Mouse (Mus musculus) thymus, postnatal 10 days (tissue): Measurements from ENCODE around the gene Ano2.

Experiments
- DNase-seq, 2 experiments: peaks; one replicate each; pipeline ENCODE4 v3.0.0; 2021; ENCODE audit warnings: low spot score in 2 of 2

Ano2 gene

GRCm38 (mm10) chr6:125743203-125744100, 53.2 kb downstream of the Ano2 start:
- DNase-seq = no peak

DNA sequence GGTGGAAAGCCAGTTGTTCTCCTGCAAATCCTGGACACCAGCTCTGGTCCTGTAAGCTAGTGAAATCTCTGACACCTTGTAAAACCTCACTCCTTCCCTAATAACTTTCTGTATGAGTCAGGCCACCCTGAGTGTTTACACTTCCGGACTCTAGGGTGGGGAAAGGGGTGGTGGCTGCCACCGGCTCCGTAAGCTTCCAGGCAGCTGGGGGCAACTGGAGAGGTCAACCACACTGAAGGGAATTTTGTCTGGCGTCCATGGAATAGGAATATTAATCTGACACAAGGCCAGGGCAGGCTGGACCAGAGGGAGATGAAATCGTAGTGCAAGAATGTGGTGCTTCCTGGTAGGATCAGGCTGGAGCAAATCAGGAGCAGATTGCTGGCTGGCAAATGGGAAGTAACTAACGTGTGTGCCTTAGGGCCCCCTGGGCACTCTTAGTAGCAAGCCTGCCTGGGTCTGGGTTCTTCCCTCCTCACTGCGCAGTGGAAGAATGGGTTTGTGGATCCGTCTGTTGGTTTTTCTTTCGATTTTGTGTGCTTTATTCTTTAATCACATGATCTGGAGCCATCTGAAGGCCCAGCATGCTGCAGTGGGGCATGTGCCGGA, 57.2 kb downstream of the Ano2 start:
- no peak for DNase-seq

GRCm38 (mm10) chr6:125748646-125749045, 58.4 kb downstream of the Ano2 start:
- no peak for DNase-seq

DNA sequence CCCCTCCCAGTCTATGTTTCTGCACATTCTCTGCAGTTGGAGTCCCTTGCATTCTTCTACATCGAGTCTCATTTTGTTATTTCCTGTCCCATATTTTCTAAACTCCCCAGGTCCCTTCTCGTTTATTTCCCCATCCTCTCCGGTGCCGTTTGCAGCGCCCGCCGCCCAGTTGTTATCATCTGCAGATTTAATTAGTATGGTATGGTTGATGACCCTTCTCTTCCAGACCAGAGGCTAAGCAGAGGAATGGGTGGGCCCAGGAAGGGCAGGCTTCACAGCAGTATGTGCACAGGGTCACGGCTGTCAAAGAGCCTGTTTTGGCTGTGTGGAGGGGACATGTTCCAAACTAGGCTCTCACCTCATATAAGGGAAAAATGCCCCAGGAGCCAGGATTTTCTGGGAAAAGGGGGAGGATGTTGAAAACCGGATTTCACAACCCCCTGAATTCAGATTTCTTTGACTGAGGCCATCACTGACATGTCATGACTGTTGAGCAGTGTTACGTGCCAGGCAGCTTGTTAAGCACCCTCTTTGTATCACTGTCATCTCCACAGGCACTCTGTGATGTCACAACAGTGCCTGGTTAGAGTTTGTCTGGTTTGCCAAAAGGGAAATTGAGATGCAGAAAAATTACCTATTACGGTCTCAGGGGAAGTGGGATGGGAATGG, 72.8 kb downstream of the Ano2 start:
- no peak for DNase-seq

- DNase-seq = no peak
Observed at GRCm38 (mm10) chr6:125773256-125773655, 83.0 kb downstream of the Ano2 start.

DNA sequence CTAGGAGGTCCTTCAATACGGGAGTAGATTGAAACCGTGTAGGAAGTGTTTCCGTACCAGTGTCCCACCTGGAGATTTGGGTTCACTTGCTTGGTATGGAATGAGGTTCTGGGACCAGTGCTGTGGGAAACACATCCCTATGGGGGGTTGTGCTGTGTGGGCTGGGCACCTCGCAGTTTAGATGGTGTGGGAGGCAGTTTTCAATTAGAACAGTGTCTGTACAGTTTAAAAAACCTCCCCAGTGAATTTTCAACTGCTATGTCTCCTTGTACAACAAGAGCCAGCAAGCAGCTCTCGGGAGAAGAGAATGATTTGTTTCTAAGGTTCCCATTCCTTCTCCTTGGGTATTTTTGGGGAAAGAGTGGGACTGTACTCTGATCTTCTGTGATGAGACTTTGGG, 86.1 kb downstream of the Ano2 start:
- no peak for DNase-seq

- no peak for DNase-seq
Observed at GRCm38 (mm10) chr6:125802954-125803353, 112.7 kb downstream of the Ano2 start.

GRCm38 (mm10) chr6:125803364-125804011, 113.3 kb downstream of the Ano2 start:
- DNase-seq = no peak

- no peak for DNase-seq
Observed at GRCm38 (mm10) chr6:125808996-125809649, 118.9 kb downstream of the Ano2 start.

GRCm38 (mm10) chr6:125811395-125811794, 121.2 kb downstream of the Ano2 start:
- DNase-seq = no peak

GRCm38 (mm10) chr6:125838121-125838520, 147.9 kb downstream of the Ano2 start:
- no peak for DNase-seq

GRCm38 (mm10) chr6:125841284-125841683, 151.1 kb downstream of the Ano2 start:
- no peak for DNase-seq

- no peak for DNase-seq
Observed at GRCm38 (mm10) chr6:125851196-125851595, 161.0 kb downstream of the Ano2 start.

- DNase-seq = no peak
Observed at GRCm38 (mm10) chr6:125858294-125858693, 168.1 kb downstream of the Ano2 start.

- no peak for DNase-seq
Observed at GRCm38 (mm10) chr6:125868516-125868915, 178.3 kb downstream of the Ano2 start.

GRCm38 (mm10) chr6:125871482-125871881, 181.3 kb downstream of the Ano2 start:
- no peak for DNase-seq

GRCm38 (mm10) chr6:125874742-125875141, 184.5 kb downstream of the Ano2 start:
- no peak for DNase-seq

DNA sequence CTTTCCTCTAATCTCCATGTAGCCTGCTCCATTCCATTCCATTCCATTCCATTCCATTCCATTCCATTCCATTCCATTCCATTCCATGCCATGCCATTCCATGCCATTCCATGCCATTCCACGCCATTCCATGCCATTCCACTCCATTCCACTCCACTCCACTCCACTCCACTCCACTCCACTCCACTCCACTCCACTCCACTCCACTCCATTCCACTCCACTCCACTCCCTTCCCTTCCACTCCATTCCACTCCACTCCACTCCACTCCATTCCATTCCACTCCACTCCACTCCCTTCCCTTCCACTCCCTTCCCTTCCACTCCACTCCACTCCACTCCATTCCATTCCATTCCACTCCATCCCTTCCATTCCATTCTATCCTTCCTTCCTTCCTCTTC, 186.7 kb downstream of the Ano2 start:
- no peak for DNase-seq

- no peak for DNase-seq
Observed at GRCm38 (mm10) chr6:125878671-125879070, 188.5 kb downstream of the Ano2 start.

GRCm38 (mm10) chr6:125879306-125879705, 189.1 kb downstream of the Ano2 start:
- no peak for DNase-seq

- DNase-seq = no peak
Observed at GRCm38 (mm10) chr6:125888596-125888995, 198.4 kb downstream of the Ano2 start.

- DNase-seq = no peak
Observed at GRCm38 (mm10) chr6:125894340-125894739, 204.1 kb downstream of the Ano2 start.
